Mouse (Mus musculus): ENCODE results near the gene Grik1. TPM values are rescaled to one million over a fixed set of nuclear protein-coding genes. Genes with fewer than 3 reads are reported as not detected.

Grik1 gene
- polyA plus RNA-seq (2016; fragmentation: Nextera tagmentation; extraction: Ambion mirVana) = 3.7 and 4.3 TPM in 2 replicates

DNA sequence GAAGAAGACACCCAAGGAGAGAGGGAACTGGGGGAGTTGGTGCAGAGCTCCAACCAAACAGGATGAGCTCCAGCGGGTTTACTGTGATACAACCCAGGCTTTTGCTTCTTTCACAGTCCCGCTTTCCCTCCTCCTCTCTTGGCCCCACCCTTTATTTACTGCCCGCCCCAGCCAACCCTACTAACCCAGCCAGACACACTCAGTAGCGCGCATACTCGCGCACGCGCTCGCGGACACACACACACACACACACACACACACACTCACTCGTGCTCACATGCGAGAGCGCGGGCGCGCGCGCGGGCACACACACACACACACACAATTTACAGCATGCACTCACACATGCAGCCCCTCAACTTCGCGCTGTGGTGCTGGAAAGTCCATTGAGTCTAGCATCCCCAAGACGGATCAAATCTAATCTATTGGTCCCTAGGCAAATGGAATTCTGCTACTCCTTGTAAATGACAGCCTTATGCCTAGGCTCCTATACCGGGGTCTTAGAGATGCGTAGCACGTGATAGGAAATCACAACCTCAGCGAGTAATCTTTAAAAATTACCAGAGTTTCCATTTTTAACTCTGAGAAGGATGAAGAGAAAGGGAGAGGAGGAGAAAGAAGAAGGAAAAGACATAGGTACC lies at the start of gene Grik1:
Gene Grik1, minus strand, starts transcription at position 134 of the 641 bp plus-strand sequence.
- H3K4me1 ChIP-seq = no peaks in the 10 kb centered on the region
- peak; percentile 84 for ATAC-seq (ENCODE audit: insufficient number of reproducible peaks, insufficient read depth, low FRiP score, low TSS enrichment)
- no peak within 1 kb of the TSS for H3K27ac ChIP-seq

DNA sequence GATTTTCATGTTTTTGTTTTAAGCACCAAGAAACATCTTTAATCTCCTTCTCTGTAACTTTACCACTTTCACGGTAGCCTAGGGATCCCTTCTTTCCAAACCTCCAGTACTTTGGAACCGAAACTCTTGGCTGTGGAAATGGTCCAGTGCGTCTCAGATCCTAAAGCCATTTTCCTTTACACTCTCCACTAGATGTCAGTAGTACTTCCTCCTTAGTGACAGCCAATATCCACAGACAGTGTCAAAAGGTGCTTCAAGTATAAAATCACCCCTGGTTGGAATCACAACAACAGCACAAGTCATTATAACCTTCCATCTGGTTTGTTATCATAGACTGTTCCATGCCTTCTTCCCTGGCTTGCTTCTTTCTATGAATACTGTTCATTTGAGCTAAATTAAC lies 4.1 kb upstream of the Grik1 start:
- no peak overlapping the region for H3K27ac ChIP-seq
- H3K27me3 ChIP-seq = peaks cover 19% of the 10 kb centered on the region
- H3K4me1 ChIP-seq = no peaks in the 10 kb centered on the region
- H3K9ac ChIP-seq = no peak overlapping the region
- no peak overlapping the region for H3K4me2 ChIP-seq (replicated peaks)
- WGBS = 52% methylated on average over 3 of the region's 3 CpGs
- no peaks in the 10 kb centered on the region for H3K36me3 ChIP-seq
- no peaks in the 10 kb centered on the region for H3K9me3 ChIP-seq
- H3K4me3 ChIP-seq = no peak overlapping the region
- ATAC-seq (ENCODE audit: insufficient number of reproducible peaks, insufficient read depth, low FRiP score, low TSS enrichment) = no peak

More for the DNA sequence above, at the start of gene Grik1:
- under 1% methylated on average over 27 of the region's 27 CpGs for WGBS
- Histone ChIP-seq H3K27me3 (peaks cover 33% of the 10 kb centered on the region), H3K4me2 (replicated peaks) (peak within 1 kb of the TSS; percentile 92), H3K36me3 (no peaks in the 10 kb centered on the region), H3K4me3 (peak within 1 kb of the TSS; percentile 47), H3K9me3 (no peaks in the 10 kb centered on the region), H3K9ac (peak within 1 kb of the TSS; percentile 42)

DNA sequence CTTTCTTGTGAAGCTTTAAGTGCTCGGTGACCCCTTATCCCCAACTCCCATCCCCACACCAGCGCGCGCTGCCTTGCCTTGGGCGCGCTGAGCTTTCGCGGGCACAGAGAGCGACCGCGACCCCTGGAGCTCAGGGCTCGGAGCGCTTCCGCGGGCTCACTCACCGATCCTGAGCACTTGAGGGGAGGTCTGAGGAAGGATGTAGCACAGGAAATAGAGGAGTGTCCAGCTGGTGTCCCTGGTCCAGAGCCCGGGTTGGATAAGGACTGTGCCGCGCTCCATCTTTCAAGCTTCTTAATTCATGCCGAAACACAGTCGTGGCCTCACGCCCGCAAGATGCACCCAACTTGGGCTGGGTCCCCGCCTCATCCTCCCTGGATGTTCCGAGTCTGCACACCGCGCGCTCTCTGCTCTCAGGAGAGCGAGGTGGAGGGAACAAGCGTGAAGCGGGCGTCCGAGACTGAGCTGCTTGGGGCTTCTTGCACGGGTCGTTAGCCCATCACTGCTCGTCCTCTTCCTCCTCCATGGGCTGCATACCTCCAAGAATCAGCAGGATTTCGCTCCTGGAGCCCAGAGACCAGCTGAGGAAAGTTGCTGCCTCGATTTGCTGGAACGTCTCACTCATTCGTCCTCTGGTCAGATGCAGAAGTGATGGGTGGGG lies 514 bp downstream of the Grik1 start:
- H3K4me1 ChIP-seq = no peaks in the 10 kb centered on the region
- H3K9ac ChIP-seq = peak overlapping the region; percentile 42; the same call in 1 of the 2 replicates
- H3K4me2 ChIP-seq (replicated peaks) = peak overlapping the region; percentile 92
- H3K4me3 ChIP-seq = peak overlapping the region; percentile 47
- peak; percentile 67 for ATAC-seq (ENCODE audit: insufficient number of reproducible peaks, insufficient read depth, low FRiP score, low TSS enrichment)
- WGBS = under 1% methylated on average over 40 of the region's 40 CpGs
- no peak overlapping the region for H3K27ac ChIP-seq
- peaks cover 33% of the 10 kb centered on the region for H3K27me3 ChIP-seq
- H3K9me3 ChIP-seq = no peaks in the 10 kb centered on the region
- no peaks in the 10 kb centered on the region for H3K36me3 ChIP-seq

DNA sequence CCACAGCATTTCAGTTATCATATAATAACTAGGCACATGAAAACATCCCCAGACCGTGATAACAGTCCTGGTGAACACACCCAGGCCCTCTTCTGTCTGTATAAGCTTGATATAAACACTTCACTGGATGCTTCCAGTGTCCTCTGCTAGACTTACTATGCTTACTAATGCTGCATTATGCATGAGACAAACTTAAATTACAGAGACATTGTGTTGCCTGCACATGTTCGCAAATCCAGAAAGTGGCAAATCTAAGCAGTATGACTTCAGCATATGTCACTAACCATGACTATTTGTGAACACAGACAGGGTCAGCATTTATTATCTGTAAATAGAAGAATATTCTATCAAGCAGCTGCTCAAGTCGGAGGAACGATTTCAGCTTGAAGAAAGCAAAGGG lies 31.7 kb downstream of the Grik1 start:
- 83% methylated on average over 4 of the region's 4 CpGs for WGBS
- Histone ChIP-seq H3K9me3 (no peaks in the 10 kb centered on the region), H3K4me2 (replicated peaks) (no peak overlapping the region), H3K9ac (no peak overlapping the region), H3K36me3 (no peaks in the 10 kb centered on the region), H3K4me1 (no peaks in the 10 kb centered on the region), H3K27me3 (no peaks in the 10 kb centered on the region), H3K4me3 (no peak overlapping the region), H3K27ac (no peak overlapping the region)
- no peak for ATAC-seq (ENCODE audit: insufficient number of reproducible peaks, insufficient read depth, low FRiP score, low TSS enrichment)

DNA sequence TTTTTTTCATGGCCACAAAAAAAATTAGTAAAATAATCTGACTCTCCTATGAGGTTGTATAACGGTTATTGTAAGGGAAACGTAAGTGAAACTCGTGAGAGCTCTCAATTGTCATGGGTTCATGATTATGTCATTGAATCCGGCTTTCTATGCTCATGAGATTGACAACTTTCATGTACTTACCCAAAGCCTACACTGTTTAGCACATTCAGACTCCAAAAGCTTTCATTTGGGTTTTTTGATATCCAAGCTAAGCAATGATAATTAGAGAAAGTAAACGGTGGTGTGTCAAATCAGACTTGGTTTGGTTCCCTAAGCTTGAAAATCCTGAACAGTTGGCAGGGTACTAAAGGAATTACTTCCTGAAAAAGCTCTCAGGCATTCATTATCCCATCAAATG lies 33.0 kb downstream of the Grik1 start:
- WGBS = 52% methylated on average over 5 of the region's 5 CpGs
- ATAC-seq (ENCODE audit: insufficient number of reproducible peaks, insufficient read depth, low FRiP score, low TSS enrichment) = no peak
- H3K4me1 ChIP-seq = no peaks in the 10 kb centered on the region

DNA sequence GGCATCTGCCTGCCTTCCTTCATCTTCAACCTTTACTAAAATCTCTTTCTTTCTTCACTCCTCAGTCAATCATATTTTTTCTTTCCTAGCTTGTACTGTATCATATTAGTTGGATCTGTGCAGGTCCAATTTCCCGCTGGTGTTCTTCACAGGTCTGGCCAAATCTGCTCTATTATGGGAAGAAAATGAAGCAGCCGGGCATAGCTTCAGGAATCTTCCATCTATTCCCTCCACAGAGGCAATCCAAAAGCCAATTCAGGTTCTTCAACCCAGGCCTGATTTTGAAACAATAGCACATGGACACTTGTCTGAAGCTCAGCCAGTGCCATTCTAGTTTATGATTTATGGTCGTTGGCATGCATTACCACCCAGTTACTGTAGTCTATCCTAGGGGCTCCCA lies 34.0 kb downstream of the Grik1 start:
- 83% methylated on average over 3 of the region's 3 CpGs for WGBS
- Histone ChIP-seq H3K27ac (no peak overlapping the region), H3K4me2 (replicated peaks) (no peak overlapping the region), H3K36me3 (no peaks in the 10 kb centered on the region), H3K27me3 (no peaks in the 10 kb centered on the region), H3K9me3 (no peaks in the 10 kb centered on the region), H3K4me1 (no peaks in the 10 kb centered on the region), H3K4me3 (no peak overlapping the region), H3K9ac (no peak overlapping the region)
- ATAC-seq (ENCODE audit: insufficient number of reproducible peaks, insufficient read depth, low FRiP score, low TSS enrichment) = no peak

More for the DNA sequence above, 33.0 kb downstream of the Grik1 start:
- H3K4me2 ChIP-seq (replicated peaks) = no peak overlapping the region
- no peak overlapping the region for H3K4me3 ChIP-seq
- H3K27me3 ChIP-seq = no peaks in the 10 kb centered on the region
- H3K36me3 ChIP-seq = no peaks in the 10 kb centered on the region
- no peak overlapping the region for H3K9ac ChIP-seq
- no peak overlapping the region for H3K27ac ChIP-seq
- no peaks in the 10 kb centered on the region for H3K9me3 ChIP-seq

DNA sequence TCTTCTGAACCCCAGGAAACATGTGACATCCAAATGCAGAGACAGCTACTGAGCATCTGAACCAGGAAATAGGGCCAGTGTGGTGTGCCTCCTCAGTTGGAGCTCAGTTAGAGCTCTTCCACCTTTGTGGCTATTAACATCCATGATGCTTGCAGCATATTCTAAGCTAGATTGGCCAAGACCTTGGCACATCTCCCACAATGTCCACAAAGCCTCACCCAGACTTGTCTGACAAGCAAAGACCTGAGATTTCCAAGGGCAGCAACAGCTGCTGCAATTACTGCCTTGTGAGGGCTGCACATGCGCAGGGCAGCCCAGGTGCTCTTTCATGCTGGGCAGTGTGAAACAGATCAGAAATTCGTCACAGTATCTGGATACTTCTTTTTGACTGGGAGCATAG lies 37.4 kb downstream of the Grik1 start:
- Histone ChIP-seq H3K4me3 (no peak overlapping the region), H3K4me1 (no peaks in the 10 kb centered on the region), H3K27me3 (no peaks in the 10 kb centered on the region), H3K9ac (no peak overlapping the region), H3K9me3 (no peaks in the 10 kb centered on the region), H3K4me2 (replicated peaks) (no peak overlapping the region), H3K36me3 (no peaks in the 10 kb centered on the region), H3K27ac (no peak overlapping the region)
- WGBS = 76% methylated on average over 2 of the region's 2 CpGs
- no peak for ATAC-seq (ENCODE audit: insufficient number of reproducible peaks, insufficient read depth, low FRiP score, low TSS enrichment)

DNA sequence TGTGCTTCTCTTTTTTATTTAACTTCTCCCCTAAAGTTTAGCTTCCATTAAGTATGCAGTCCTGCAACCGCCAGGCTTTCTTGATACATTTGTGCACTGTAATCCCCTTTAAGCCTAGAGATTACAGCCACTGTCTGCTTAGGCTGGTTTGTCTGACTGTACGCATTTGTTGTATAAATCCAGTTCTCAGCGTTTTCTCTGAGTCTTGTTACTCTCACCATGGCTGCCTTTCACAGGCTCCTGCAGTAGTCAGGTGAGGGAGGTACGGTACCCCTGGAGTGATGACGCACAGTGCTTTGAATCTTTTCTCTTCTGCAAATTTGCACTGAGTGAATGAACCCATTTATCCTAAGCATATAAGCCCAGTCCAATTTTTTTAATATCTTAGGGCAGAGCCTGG lies 39.0 kb downstream of the Grik1 start:
- Histone ChIP-seq H3K9me3 (no peaks in the 10 kb centered on the region), H3K27me3 (no peaks in the 10 kb centered on the region), H3K4me2 (replicated peaks) (no peak overlapping the region), H3K36me3 (no peaks in the 10 kb centered on the region), H3K4me1 (no peaks in the 10 kb centered on the region), H3K4me3 (no peak overlapping the region), H3K9ac (no peak overlapping the region), H3K27ac (no peak overlapping the region)
- ATAC-seq (ENCODE audit: insufficient number of reproducible peaks, insufficient read depth, low FRiP score, low TSS enrichment) = no peak
- WGBS = 73% methylated on average over 5 of the region's 5 CpGs

DNA sequence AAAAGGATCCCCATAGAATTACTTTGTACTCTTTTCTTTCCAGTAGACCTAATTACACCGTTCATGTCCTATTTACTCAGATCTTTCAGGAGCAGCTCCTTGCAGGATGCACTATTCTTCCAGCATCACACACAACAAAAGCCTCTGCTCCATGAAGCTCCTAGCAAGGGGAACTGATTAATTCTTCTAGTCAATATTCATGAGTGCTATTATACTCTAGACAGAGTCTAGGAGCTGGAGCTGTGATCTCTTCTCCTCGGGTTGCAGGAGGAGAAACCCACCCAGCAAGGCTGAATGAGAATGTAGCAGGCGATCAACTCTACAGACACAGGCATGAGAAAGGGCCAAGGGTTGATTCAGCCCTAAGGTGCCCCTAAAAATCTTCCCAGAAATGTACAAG lies 40.2 kb downstream of the Grik1 start:
- Histone ChIP-seq H3K4me3 (no peak overlapping the region), H3K36me3 (no peaks in the 10 kb centered on the region), H3K4me2 (replicated peaks) (no peak overlapping the region), H3K9ac (no peak overlapping the region), H3K9me3 (no peaks in the 10 kb centered on the region), H3K27ac (no peak overlapping the region), H3K27me3 (no peaks in the 10 kb centered on the region), H3K4me1 (no peaks in the 10 kb centered on the region)
- 73% methylated on average over 3 of the region's 3 CpGs for WGBS
- ATAC-seq (ENCODE audit: insufficient number of reproducible peaks, insufficient read depth, low FRiP score, low TSS enrichment) = no peak

DNA sequence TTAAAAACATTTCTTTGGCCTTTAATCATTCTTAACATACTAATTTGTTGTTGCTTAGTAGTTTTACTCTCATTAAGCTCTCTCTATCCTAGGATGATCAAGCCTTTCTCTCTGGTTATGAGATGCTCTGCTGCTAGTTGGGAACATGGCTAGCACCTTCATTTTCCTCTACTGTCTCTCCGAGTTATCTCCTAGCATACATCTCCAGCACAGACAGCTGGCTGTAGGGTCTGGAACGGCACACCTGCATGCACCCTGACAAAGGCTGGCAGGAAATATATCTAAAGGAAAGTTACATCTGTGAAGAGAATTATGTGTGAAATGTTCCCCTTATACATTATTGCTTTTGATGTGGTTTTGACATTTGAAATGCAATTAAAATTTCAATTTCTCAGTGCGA lies 42.5 kb downstream of the Grik1 start:
- Histone ChIP-seq H3K4me1 (no peaks in the 10 kb centered on the region), H3K9ac (no peak overlapping the region), H3K4me2 (replicated peaks) (no peak overlapping the region), H3K36me3 (no peaks in the 10 kb centered on the region), H3K27ac (no peak overlapping the region), H3K4me3 (no peak overlapping the region), H3K9me3 (no peaks in the 10 kb centered on the region), H3K27me3 (no peaks in the 10 kb centered on the region)
- no peak for ATAC-seq (ENCODE audit: insufficient number of reproducible peaks, insufficient read depth, low FRiP score, low TSS enrichment)
- 88% methylated on average over 3 of the region's 3 CpGs for WGBS

DNA sequence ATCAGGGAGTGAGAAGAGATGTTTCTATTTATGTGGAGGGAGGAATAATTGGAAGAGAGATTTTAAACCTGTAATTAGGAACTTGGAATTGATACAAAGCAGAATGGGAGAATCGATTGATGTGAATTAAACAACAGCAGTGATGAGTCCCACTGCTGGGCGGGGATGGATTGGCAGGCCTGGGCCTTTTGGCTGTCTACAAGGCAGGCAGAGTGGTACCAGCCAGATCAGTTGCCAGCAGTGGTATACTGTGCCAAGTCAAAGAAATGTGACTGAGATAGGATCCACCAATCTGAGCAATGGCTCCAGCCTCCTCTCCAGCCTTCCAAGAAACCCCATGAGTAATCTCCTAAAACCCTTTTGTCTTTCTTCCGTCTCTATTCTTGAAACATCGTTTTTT lies 45.4 kb downstream of the Grik1 start:
- 92% methylated on average over 4 of the region's 4 CpGs for WGBS

DNA sequence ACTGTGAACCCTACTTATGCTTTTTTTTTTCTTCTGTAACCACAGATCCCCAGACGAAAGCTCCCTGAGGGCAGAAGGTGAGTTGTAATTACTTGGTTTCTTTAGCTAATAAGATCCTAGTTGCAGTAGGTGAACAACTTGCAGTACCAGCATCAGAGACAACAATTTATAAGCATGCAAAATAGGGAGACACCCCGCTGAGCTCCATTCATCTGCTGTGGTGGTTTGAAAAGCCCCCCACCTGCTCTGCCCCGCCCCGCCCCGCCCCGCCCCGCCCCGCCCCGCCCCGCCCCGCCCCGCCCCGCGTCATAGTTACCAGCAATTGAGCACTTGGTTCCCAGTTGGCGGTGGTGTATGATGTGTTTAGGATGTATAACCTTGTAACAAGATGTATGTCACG lies 64.4 kb downstream of the Grik1 start:
- no peaks in the 10 kb centered on the region for H3K27me3 ChIP-seq
- ATAC-seq (ENCODE audit: insufficient number of reproducible peaks, insufficient read depth, low FRiP score, low TSS enrichment) = no peak
- no peak overlapping the region for H3K4me2 ChIP-seq (replicated peaks)
- no peak overlapping the region for H3K27ac ChIP-seq
- H3K36me3 ChIP-seq = no peaks in the 10 kb centered on the region
- WGBS = 58% methylated on average over 16 of the region's 16 CpGs
- H3K9me3 ChIP-seq = no peaks in the 10 kb centered on the region
- H3K4me1 ChIP-seq = no peaks in the 10 kb centered on the region
- no peak overlapping the region for H3K4me3 ChIP-seq
- H3K9ac ChIP-seq = no peak overlapping the region

More for the DNA sequence above, 45.4 kb downstream of the Grik1 start:
- Histone ChIP-seq H3K4me1 (no peaks in the 10 kb centered on the region), H3K9me3 (no peaks in the 10 kb centered on the region), H3K27me3 (no peaks in the 10 kb centered on the region), H3K36me3 (no peaks in the 10 kb centered on the region), H3K9ac (no peak overlapping the region), H3K4me2 (replicated peaks) (no peak overlapping the region), H3K27ac (no peak overlapping the region), H3K4me3 (no peak overlapping the region)
- ATAC-seq (ENCODE audit: insufficient number of reproducible peaks, insufficient read depth, low FRiP score, low TSS enrichment) = no peak
